Mouse (Mus musculus) kidney, adult 2 months (tissue): ENCODE measurements around the gene Cyp11a1. TPM values are rescaled to one million over a fixed set of nuclear protein-coding genes. Genes with fewer than 3 reads are reported as not detected.

Experiments
- DNase-seq: peaks from one replicate; pipeline ENCODE4 v3.0.0; 2021
- H3K27ac ChIP-seq: fragments of 200-500 bp; 2 replicates; pipeline ENCODE4 v1.5.1; 2012; ENCODE audit warnings: low read depth, low read length, control low read depth, inconsistent platforms; ENCODE audit not compliant: insufficient read depth
- H3K27me3 ChIP-seq: fragments of 200-500 bp; replicated peaks from 2 replicates; pipeline ENCODE4 v1.6.1; 2012; ENCODE audit warnings: mild to moderate bottlenecking, moderate library complexity, low read length, inconsistent platforms; ENCODE audit not compliant: control insufficient read depth, insufficient read depth
- H3K36me3 ChIP-seq: fragments of 200-500 bp; 2 replicates; pipeline ENCODE4 v1.6.1; 2012; ENCODE audit warnings: mild to moderate bottlenecking, moderate library complexity, low read length, inconsistent platforms; ENCODE audit not compliant: control insufficient read depth, insufficient read depth
- H3K4me1 ChIP-seq: fragments of 200-500 bp; 2 replicates; pipeline ENCODE4 v1.6.1; 2011; ENCODE audit warnings: low read length; ENCODE audit not compliant: control insufficient read depth, insufficient read depth
- H3K4me3 ChIP-seq: fragments of 200-500 bp; 2 replicates; pipeline ENCODE4 v1.5.1; 2011; ENCODE audit warnings: mild to moderate bottlenecking, low read depth, low read length, control low read depth; ENCODE audit not compliant: insufficient read depth
- CTCF ChIP-seq: fragments of 200-500 bp; conservative IDR thresholded peaks from 2 replicates; pipeline ENCODE4 v1.5.1; 2011; ENCODE audit warnings: low read depth, mild to moderate bottlenecking, control low read depth, low read length, moderate library complexity, mixed read lengths; ENCODE audit not compliant: insufficient read depth, insufficient read length
- POLR2A ChIP-seq: fragments of 200-500 bp; IDR thresholded peaks from one replicate; pipeline ENCODE4 v1.6.1; 2011; ENCODE audit warnings: low read depth, low read length, control low read depth
- WGBS: fragments of 180-500 bp; shearing (Covaris S2); methylation state at CpG from one replicate; pipeline ENCODE4 v1.1.7; 2018; 5-methylcytosine and 5-hydroxymethylcytosine counted together
- polyA plus RNA-seq: library from polyadenylated mRNA; depleted of rRNA; stranded (reverse); fragments of >200 nt; gene quantifications from 2 replicates; pipeline ENCODE4 v1.2.3, GENCODE M21; 2012

Cyp11a1 gene
- polyA plus RNA-seq, 1 experiment: 0.16 TPM

- Histone ChIP-seq H3K27ac (no peak overlapping the region), H3K36me3 (no peaks in the 10 kb centered on the region), H3K4me1 (0 out of 2 replicates have a peak, but pooled peaks cover 2% of the 10 kb centered on the region), H3K27me3 (no peaks in the 10 kb centered on the region), H3K4me3 (no peak overlapping the region)
- WGBS: 42% methylated on average over 7 of the region's 7 CpGs
- no peak for DNase-seq
- no peak for TF ChIP-seq CTCF
- TF ChIP-seq POLR2A: no peak
Measured at GRCm38 (mm10) chr9:58011027-58011426, 4.8 kb downstream of the Cyp11a1 start.

- H3K36me3 ChIP-seq: no peaks in the 10 kb centered on the region
- no peaks in the 10 kb centered on the region for H3K27me3 ChIP-seq
- no peak overlapping the region for H3K27ac ChIP-seq
- no peak for TF ChIP-seq POLR2A
- TF ChIP-seq CTCF: no peak
- no peak overlapping the region for H3K4me3 ChIP-seq
- 0 out of 2 replicates have a peak, but pooled peaks cover 2% of the 10 kb centered on the region for H3K4me1 ChIP-seq
- DNase-seq: no peak
- 60% methylated on average over 8 of the region's 8 CpGs for WGBS
Measured at GRCm38 (mm10) chr9:58011552-58011951, 5.3 kb downstream of the Cyp11a1 start.

DNA sequence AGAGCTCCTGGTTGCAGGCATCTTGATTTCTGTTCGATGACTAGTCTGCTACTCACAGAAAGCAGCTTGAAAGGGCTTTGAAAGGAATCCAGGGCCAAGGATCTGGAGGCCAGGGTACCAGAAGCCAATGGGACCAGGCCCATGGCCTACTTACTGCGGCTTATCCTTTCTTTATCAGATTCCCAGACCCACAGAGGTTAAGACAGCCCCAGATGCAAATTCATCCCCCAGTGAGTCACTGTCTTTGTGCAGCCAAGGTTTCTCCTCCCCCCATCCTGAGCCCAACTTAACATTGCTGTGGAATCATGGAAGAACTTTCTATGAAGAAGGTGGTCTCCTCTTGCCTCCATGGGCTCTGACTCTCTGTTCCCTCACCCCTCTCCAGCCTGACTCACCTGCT is 6.3 kb downstream of the Cyp11a1 start:
- no peak for DNase-seq

GRCm38 (mm10) chr9:58012935-58013334 is 6.7 kb downstream of the Cyp11a1 start:
- no peak overlapping the region for H3K27ac ChIP-seq
- WGBS: 66% methylated on average over 2 of the region's 2 CpGs
- DNase-seq: no peak
- 0 out of 2 replicates have a peak, but pooled peaks cover 2% of the 10 kb centered on the region for H3K4me1 ChIP-seq
- no peaks in the 10 kb centered on the region for H3K27me3 ChIP-seq
- TF ChIP-seq CTCF (no peak), POLR2A (no peak)
- H3K4me3 ChIP-seq: no peak overlapping the region
- no peaks in the 10 kb centered on the region for H3K36me3 ChIP-seq

More for the DNA sequence above, 6.3 kb downstream of the Cyp11a1 start:
- Histone ChIP-seq H3K4me3 (no peak overlapping the region), H3K4me1 (0 out of 2 replicates have a peak, but pooled peaks cover 2% of the 10 kb centered on the region), H3K27me3 (no peaks in the 10 kb centered on the region), H3K27ac (no peak overlapping the region), H3K36me3 (no peaks in the 10 kb centered on the region)
- 80% methylated on average over 2 of the region's 2 CpGs for WGBS
- TF ChIP-seq POLR2A (no peak), CTCF (no peak)

DNA sequence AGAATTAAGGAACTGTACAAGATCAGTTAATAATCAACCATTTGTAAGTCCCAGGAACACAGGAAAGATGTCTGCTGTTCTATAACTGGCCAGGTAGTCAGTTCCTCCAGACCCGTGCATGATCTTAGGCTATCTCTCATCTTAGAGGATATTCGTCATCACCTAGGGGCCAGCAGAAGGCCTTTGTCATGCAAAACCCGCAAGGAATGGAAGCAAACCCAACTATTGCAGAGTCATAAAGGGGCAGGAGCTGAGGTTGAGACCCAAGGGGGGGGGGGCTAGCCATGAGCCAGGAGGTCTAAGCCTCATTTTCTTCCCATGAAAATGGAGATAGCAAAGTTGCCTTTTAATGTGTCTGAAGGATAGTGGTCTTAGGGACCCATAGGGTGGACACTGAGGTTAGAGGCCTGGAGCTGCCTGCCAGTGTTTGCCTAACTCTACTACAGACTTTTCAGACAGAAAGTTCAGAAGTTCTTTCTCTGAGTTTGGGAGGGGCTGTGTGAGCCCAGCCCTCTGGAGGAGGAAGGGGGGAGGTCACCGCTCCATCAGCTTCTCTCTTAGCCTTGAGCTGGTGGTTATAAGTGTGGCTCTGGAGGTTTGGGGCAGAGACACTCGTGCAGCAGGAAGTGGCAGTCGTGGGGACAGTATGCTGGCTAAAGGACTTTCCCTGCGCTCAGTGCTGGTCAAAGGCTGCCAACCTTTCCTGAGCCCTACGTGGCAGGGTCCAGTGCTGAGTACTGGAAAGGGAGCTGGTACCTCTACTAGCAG is 8.4 kb downstream of the Cyp11a1 start:
- H3K27me3 ChIP-seq: no peaks in the 10 kb centered on the region
- H3K4me3 ChIP-seq: no peak overlapping the region
- TF ChIP-seq CTCF (no peak), POLR2A (no peak)
- no peak overlapping the region for H3K27ac ChIP-seq
- no peak for DNase-seq
- WGBS: 55% methylated on average over 8 of the region's 8 CpGs
- no peaks in the 10 kb centered on the region for H3K36me3 ChIP-seq
- H3K4me1 ChIP-seq: 0 out of 2 replicates have a peak, but pooled peaks cover 2% of the 10 kb centered on the region

DNA sequence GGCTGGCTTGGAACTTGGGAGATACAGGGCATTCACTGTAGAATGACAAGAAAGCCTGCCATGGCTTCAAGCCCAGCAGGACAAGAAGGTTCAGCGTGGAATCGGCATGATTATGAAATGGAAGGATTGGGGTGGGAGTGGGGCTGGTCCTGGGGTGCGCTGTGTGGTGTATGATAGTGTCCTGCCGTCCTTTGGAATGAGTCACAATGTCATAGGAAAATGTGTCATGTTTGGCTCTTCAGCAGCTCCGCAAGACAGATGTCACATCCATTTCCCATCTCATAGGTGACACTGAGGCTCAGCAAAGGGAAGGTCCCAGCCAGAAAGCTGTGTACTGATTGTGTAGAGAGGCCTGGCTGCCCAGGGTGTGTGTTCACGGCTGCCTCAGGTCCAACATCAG is 9.6 kb downstream of the Cyp11a1 start:
- Histone ChIP-seq H3K36me3 (no peaks in the 10 kb centered on the region), H3K4me1 (0 out of 2 replicates have a peak, but pooled peaks cover 2% of the 10 kb centered on the region), H3K4me3 (no peak overlapping the region), H3K27ac (no peak overlapping the region), H3K27me3 (no peaks in the 10 kb centered on the region)
- DNase-seq: no peak
- no peak for TF ChIP-seq POLR2A
- TF ChIP-seq CTCF: no peak
- 91% methylated on average over 6 of the region's 6 CpGs for WGBS

DNA sequence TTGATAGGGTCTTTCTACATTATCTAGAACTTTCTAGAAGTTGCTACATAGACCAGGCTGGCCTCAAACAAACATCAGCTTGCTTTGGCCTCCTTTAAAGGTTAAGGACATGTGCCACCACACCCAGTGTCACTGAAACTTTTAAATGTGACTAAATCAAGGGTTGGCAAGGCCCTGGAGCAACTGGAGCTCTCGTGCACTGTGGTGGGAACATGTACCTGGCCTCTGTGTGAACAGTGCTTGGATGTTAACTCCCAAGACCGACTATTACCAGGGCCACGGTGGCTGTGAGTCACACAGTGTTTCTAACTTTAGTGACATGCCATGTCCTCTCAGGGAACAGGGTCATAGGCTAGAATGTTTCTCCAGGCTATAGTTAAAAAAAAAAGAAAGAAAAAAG is 10.8 kb downstream of the Cyp11a1 start:
- DNase-seq: no peak
- Histone ChIP-seq H3K4me1 (0 out of 2 replicates have a peak, but pooled peaks cover 2% of the 10 kb centered on the region), H3K27ac (no peak overlapping the region), H3K27me3 (no peaks in the 10 kb centered on the region), H3K4me3 (no peak overlapping the region), H3K36me3 (no peaks in the 10 kb centered on the region)
- no peak for TF ChIP-seq POLR2A
- no peak for TF ChIP-seq CTCF
- 65% methylated on average over 3 of the region's 3 CpGs for WGBS
